Mouse (Mus musculus) thymus, adult 2 months (tissue): ENCODE measurements around the gene Dnase1l1.

Source experiments
- CTCF ChIP-seq: fragments of 200-500 bp; IDR thresholded peaks from 2 replicates; pipeline ENCODE4 v1.5.1; 2012; ENCODE audit warnings: mild to moderate bottlenecking, control low read depth, low read length, moderate library complexity, borderline replicate concordance; ENCODE audit not compliant: control insufficient read depth, poor library complexity, insufficient read depth; ENCODE audit errors: extremely low read depth
- POLR2A ChIP-seq: fragments of 200-500 bp; IDR thresholded peaks from 2 replicates; pipeline ENCODE4 v1.6.1; 2012; ENCODE audit warnings: mild to moderate bottlenecking, low read length, control low read depth, moderate library complexity; ENCODE audit not compliant: control insufficient read depth, poor library complexity, insufficient read depth; ENCODE audit errors: extremely low read depth

DNA sequence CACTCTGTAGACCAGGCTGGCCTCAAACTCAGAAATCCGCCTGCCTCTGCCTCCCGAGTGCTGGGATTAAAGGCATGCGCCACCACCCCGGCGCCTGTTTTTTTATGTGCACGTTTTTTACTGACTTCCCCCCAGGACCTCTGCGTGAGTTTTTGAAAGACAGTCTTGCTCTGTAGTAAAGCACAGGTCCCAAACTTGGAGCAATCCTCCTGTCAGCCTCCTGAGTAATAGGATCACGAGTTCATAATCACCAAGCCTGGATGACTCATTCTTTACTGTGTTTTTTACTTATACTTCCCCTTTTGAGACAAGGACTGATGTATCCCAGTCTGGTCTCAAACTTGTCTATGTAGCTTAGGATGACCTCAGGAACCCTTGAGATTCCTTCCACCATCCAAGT lies 4.2 kb downstream of the Dnase1l1 start:
- TF ChIP-seq CTCF, result no peak
- TF ChIP-seq POLR2A, result no peak
